Mouse (Mus musculus) neutrophil, adult 83 days (primary cell): Measurements from ENCODE around the gene Dnah3. TPM values are rescaled to one million over a fixed set of nuclear protein-coding genes. Genes with fewer than 3 reads are reported as not detected.

ENCODE experiments used
- total RNA-seq, 2 experiments: library from RNA; stranded (reverse); gene quantifications; one replicate each; pipeline ENCODE4 v1.2.4; 2023

The Dnah3 gene
- total RNA-seq = not detected

GRCm38 (mm10) chr7:120095180-120095579, at the start of gene Dnah3:
Gene Dnah3, minus strand, starts transcription at chr7:120095280.

GRCm38 (mm10) chr7:120102164-120102972, 7.3 kb upstream of the Dnah3 start, which contains the start of gene Tmem159:
Gene Tmem159, plus strand, starts transcription at chr7:120102353.

GRCm38 (mm10) chr7:119895639-119896512, 199.2 kb downstream of the Dnah3 start, which contains the start of the genes Lyrm1 and Dcun1d3:
Gene Lyrm1, plus strand, starts transcription at chr7:119895861.
Gene Dcun1d3, minus strand, starts transcription at chr7:119896298.

Other genes starting within 250 kb of the Dnah3 start
- gene Lyrm1, start 199.4 kb downstream of the Dnah3 start, total RNA-seq = 1 to 10 TPM; 4.2 to 5.5 TPM
- 10 to 100 TPM; 20.1 to 24.4 TPM for gene Dcun1d3, start 199.0 kb downstream of the Dnah3 start, total RNA-seq
- 1 to 10 TPM; 8.9 to 9.0 TPM for gene Tmem159, start 7.1 kb upstream of the Dnah3 start, total RNA-seq
- not detected for gene Zp2, start 50.0 kb upstream of the Dnah3 start, total RNA-seq
- under 1 TPM in 1 of 2 experiments, not detected in 1; 0.09 TPM for gene Anks4b, start 78.6 kb upstream of the Dnah3 start, total RNA-seq
- not detected for gene Crym, start 106.8 kb upstream of the Dnah3 start, total RNA-seq
- not detected for gene Abca14, start 108.7 kb upstream of the Dnah3 start, total RNA-seq
- gene Abca15, start 233.4 kb upstream of the Dnah3 start, total RNA-seq = not detected